Mouse (Mus musculus): Measurements from ENCODE around the gene Serpina1e. TPM values are rescaled to one million over a fixed set of nuclear protein-coding genes. Genes with fewer than 3 reads are reported as not detected.
A peak's percentile ranks its signal among the peaks of the same experiment; 100 is the strongest.

Gene Serpina1e
- polyA plus RNA-seq, 1 experiment from 2014 or later, result 25.6 TPM

DNA sequence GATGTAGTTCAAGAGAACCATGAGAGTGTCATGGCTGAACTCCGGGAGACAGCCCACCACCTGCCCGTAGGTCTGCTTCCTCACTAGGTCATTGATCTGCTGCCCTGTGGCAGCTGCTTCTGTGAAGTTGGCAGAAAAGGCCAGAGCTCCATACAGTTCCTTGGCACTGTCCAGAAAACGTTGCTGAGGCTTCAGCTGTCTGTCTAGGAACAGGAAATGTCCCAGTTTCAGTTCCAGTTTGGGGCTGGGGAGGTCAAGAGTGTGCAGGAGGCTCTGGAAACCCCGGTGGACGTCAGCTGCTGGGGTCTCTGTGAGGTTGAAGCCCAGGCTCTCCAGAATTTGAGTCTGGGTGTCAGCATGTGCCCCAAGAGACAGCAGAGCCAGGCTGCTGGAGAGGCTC, 27.1 kb upstream of the Serpina1e start:
- H3K27me3 ChIP-seq (replicated peaks), result no peaks in the 10 kb centered on the region
- ATAC-seq, result no peak
- H3K4me1 ChIP-seq (replicated peaks), result no peaks in the 10 kb centered on the region
- H3K27ac ChIP-seq, result no peak overlapping the region
- H3K4me2 ChIP-seq (replicated peaks), result no peak overlapping the region
- no peak overlapping the region for H3K4me3 ChIP-seq (replicated peaks)
- no peaks in the 10 kb centered on the region for H3K36me3 ChIP-seq
- no peaks in the 10 kb centered on the region for H3K9me3 ChIP-seq
- 63% methylated on average over 5 of the region's 5 CpGs for WGBS
- H3K9ac ChIP-seq, result no peak overlapping the region

DNA sequence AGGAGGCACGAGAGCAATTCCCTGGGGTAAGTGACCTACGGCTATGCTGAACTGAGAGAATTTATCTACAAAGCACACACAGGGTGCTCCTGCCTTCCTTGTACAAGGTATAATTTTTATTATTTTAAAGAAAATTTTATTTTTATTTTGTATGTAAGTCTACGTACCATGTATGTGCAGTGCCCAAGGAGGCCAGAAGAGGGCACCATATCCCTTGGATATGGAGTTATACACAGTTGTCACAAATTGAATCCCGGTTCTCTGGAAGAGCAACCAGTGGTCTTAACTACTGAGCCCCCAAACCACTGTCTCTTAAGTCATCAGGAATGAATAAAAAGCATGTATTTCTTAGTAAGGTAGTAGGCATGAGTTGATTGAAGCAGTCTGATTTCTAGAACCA, 26.2 kb upstream of the Serpina1e start:
- H3K9me3 ChIP-seq, result no peaks in the 10 kb centered on the region
- no peaks in the 10 kb centered on the region for H3K36me3 ChIP-seq
- H3K4me1 ChIP-seq (replicated peaks), result no peaks in the 10 kb centered on the region
- WGBS, result 57% methylated on average over 4 of the region's 4 CpGs
- H3K27ac ChIP-seq, result no peak overlapping the region
- no peak overlapping the region for H3K4me3 ChIP-seq (replicated peaks)
- no peaks in the 10 kb centered on the region for H3K27me3 ChIP-seq (replicated peaks)
- no peak overlapping the region for H3K9ac ChIP-seq
- ATAC-seq, result no peak
- H3K4me2 ChIP-seq (replicated peaks), result no peak overlapping the region

DNA sequence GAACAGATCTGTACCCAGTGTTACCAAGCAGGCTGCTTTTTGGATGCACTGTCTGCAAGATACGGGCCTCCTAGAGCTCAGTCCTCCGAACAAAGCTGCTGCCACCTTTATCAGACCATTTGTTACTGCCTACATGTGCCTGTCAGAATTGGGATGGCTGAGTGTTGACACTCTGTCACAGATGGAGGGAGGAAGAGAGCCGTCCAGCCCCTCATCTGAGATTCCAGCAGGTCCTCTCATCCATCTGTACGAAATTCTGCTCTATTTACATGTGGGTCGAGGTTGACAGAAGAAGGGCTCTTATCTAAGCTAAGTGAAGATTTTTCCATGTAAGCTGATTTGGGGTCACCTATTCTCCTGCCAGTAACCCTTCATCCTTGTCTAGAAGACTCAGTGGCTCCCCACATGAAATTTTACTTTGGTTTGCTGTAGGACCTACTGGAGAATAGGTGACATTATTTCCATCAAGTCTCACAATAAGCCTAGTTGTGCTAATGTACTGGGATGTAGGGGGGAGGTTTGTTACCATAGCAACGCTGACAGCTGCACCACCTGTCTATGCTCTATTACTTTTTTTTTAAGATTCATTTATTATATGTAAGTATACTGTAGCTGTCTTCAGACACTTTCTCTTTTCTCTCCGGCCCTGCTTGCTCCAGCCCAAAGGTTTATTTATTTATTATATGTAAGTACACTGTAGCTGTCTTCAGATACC, 23.0 kb upstream of the Serpina1e start:
- WGBS, result 61% methylated on average over 7 of the region's 7 CpGs

DNA sequence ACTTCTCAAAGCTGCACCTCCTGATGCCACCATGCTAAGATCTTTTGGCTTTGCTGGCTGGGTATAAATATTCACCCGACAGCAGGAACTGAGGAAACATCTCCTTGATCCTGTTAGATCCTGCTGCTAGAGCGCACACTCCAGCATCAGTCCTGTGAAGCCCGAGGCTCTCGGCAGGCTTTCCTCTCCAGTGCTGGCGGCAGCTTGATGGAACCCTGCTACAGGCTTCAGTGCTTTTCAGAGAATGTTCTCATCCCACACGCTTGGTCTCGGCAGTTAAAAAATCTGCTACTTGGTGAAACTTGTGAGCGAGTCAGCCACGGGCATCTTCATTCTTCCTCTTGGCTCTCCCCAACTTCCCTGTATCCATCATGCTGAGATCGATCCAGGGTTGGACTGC, 19.5 kb upstream of the Serpina1e start:
- Histone ChIP-seq H3K27ac (no peak overlapping the region), H3K27me3 (replicated peaks) (no peaks in the 10 kb centered on the region), H3K4me1 (replicated peaks) (no peaks in the 10 kb centered on the region), H3K9me3 (no peaks in the 10 kb centered on the region), H3K4me3 (replicated peaks) (no peak overlapping the region), H3K36me3 (no peaks in the 10 kb centered on the region), H3K4me2 (replicated peaks) (no peak overlapping the region), H3K9ac (no peak overlapping the region)
- ATAC-seq, result no peak
- 86% methylated on average over 10 of the region's 10 CpGs for WGBS

More for the DNA sequence above, 23.0 kb upstream of the Serpina1e start:
- H3K9me3 ChIP-seq, result no peaks in the 10 kb centered on the region
- H3K9ac ChIP-seq, result no peak overlapping the region
- no peaks in the 10 kb centered on the region for H3K27me3 ChIP-seq (replicated peaks)
- no peak overlapping the region for H3K4me2 ChIP-seq (replicated peaks)
- no peak for ATAC-seq
- no peaks in the 10 kb centered on the region for H3K4me1 ChIP-seq (replicated peaks)
- H3K4me3 ChIP-seq (replicated peaks), result no peak overlapping the region
- no peak overlapping the region for H3K27ac ChIP-seq
- H3K36me3 ChIP-seq, result no peaks in the 10 kb centered on the region

DNA sequence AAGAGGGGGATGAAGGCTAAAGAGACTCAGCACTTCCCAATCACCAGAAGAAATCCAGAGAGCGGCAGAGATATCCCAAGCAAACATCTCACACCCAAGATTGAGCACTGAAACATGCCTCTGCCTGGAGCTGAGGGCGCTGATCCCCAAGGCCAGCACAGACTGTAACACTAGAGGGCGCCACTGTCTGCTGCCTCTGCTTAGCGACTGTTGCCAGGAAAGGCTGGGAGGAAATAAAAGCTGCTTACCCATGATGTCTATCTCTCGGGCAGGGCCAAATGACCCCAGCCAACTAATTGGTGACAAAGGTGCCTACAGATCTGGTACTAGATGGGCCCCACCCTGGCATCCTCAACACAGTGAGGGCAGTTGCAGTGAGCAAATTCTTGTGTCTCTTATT, 19.1 kb upstream of the Serpina1e start:
- peak; percentile 34 for ATAC-seq
- 34% methylated on average over 5 of the region's 5 CpGs for WGBS

DNA sequence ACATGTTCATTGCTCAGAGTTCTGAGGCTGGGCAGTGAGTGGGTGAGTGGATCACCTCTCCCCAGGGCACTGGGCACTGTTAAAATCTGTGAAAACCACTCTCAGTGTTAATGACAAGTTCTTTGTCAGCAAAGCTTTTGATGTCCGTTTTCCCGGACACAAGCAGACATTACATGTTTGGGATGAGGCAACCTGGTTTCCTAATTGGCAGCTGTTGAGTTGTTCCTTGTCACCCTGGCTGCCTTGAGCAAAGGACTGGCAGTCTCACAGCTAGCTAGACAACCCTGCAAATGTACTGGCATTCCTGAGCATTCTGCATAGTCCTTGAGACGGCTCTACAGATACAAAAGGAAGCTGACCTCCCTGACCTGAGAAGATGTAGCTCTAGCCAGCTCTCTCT, 18.3 kb upstream of the Serpina1e start:
- Histone ChIP-seq H3K27ac (no peak overlapping the region), H3K4me2 (replicated peaks) (no peak overlapping the region), H3K4me3 (replicated peaks) (no peak overlapping the region), H3K4me1 (replicated peaks) (no peaks in the 10 kb centered on the region), H3K27me3 (replicated peaks) (no peaks in the 10 kb centered on the region), H3K9me3 (no peaks in the 10 kb centered on the region), H3K36me3 (no peaks in the 10 kb centered on the region), H3K9ac (no peak overlapping the region)
- no peak for ATAC-seq
- 71% methylated on average over 3 of the region's 3 CpGs for WGBS

More for the DNA sequence above, 19.1 kb upstream of the Serpina1e start:
- Histone ChIP-seq H3K27me3 (replicated peaks) (no peaks in the 10 kb centered on the region), H3K9me3 (no peaks in the 10 kb centered on the region), H3K4me3 (replicated peaks) (no peak overlapping the region), H3K9ac (no peak overlapping the region), H3K27ac (no peak overlapping the region), H3K36me3 (no peaks in the 10 kb centered on the region), H3K4me2 (replicated peaks) (no peak overlapping the region), H3K4me1 (replicated peaks) (no peaks in the 10 kb centered on the region)

DNA sequence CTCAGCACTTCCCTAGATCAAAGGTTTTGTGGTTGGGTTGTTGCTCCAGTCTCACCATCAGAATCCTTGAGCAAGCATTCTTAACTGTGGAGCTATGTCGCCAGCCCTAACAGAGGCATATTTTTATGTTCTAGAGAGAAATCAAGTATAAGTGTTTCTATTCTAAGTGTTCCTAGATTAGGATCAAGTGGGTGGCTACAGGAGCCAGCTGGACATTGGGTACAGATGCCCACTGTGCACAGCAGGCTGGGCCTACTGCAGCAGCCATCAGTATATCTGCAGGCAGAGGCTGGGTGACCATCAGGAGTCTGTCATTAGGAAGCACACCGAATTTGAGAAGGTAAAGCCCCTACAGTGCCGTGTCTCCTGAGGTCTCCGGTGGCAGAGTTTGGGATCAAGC, 12.3 kb upstream of the Serpina1e start:
- H3K9me3 ChIP-seq, result no peaks in the 10 kb centered on the region
- no peak overlapping the region for H3K4me2 ChIP-seq (replicated peaks)
- no peaks in the 10 kb centered on the region for H3K27me3 ChIP-seq (replicated peaks)

DNA sequence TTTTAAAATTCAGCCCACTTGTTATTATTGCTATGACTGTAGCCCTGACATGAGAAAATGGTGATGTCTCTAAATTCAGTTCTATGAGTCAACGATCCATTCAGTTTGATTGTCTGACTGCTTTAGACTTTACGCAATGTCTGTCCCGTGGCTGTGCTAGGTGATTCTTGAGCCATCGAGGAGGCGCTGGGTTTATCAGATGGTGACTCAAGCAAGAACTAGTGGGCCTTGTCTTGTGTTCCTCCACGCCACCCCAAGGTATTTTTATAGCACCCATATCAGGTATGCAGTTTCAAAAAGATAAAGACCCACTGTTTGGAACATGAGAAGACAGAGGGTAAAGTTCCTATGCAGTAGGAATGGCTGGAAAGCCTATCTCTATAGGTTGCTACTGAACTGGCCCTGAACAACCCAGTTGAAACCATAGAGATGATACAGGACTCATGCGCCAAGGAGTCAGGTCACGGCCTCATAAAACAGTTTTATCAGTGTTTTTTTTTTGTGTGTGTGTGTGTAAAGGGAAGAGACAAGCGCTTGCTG, 10.9 kb upstream of the Serpina1e start:
- ATAC-seq, result peak; percentile 94
- Histone ChIP-seq H3K9ac (no peak overlapping the region), H3K4me1 (replicated peaks) (no peaks in the 10 kb centered on the region), H3K4me3 (replicated peaks) (no peak overlapping the region), H3K27me3 (replicated peaks) (no peaks in the 10 kb centered on the region), H3K36me3 (no peaks in the 10 kb centered on the region), H3K4me2 (replicated peaks) (no peak overlapping the region), H3K27ac (peak overlapping the region; percentile 75), H3K9me3 (no peaks in the 10 kb centered on the region)
- 65% methylated on average over 9 of the region's 9 CpGs for WGBS

More for the DNA sequence above, 12.3 kb upstream of the Serpina1e start:
- Histone ChIP-seq H3K4me1 (replicated peaks) (no peaks in the 10 kb centered on the region), H3K4me3 (replicated peaks) (no peak overlapping the region), H3K27ac (no peak overlapping the region), H3K36me3 (no peaks in the 10 kb centered on the region), H3K9ac (no peak overlapping the region)
- 93% methylated on average over 4 of the region's 4 CpGs for whole genome bisulfite sequencing
- ATAC-seq, result no peak

DNA sequence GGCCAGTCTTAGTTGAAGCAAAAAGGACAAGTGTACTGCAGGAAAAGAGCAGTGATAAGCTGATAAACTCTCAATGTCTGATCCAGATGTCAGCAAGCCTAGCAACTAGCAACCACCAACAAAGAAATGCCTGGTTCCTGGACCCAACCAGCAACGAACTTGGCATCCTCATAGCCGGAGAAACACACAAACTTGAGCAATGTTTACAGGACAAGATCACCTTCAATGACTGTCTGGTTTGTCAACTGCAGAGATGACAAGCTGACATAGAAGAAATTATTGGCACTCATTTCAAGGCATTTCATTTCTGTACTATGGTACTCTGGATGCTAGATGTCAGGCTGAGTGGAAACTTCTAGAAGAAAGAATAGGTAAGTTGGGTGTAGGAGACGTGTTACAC, 8.0 kb upstream of the Serpina1e start:
- Histone ChIP-seq H3K4me3 (replicated peaks) (no peak overlapping the region), H3K27me3 (replicated peaks) (no peaks in the 10 kb centered on the region), H3K4me1 (replicated peaks) (no peaks in the 10 kb centered on the region), H3K36me3 (no peaks in the 10 kb centered on the region), H3K9me3 (no peaks in the 10 kb centered on the region), H3K9ac (no peak overlapping the region), H3K4me2 (replicated peaks) (no peak overlapping the region), H3K27ac (no peak overlapping the region)
- WGBS, result 72% methylated on average over 3 of the region's 3 CpGs
- no peak for ATAC-seq

DNA sequence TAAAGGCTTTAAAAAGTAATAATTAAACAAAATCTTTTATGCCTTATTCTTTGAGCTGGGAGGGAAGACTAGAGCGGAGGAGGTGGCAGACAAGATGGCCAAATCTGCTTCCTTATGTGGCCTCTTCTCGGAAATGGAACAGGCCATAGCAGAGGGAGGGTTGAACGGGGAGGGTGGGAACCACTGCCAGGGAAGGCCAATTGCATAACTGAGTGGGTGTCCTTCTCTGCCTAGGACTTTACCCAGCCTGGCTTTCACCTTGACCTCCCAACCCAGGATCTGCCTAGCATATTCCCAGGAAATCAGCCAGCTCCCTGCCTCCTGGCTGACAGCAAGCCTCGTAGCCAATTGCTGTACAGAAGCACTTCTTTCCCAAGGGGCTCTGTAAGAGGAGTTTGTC, 4.5 kb upstream of the Serpina1e start:
- no peak overlapping the region for H3K9ac ChIP-seq
- no peaks in the 10 kb centered on the region for H3K36me3 ChIP-seq
- H3K27me3 ChIP-seq (replicated peaks), result no peaks in the 10 kb centered on the region
- H3K4me3 ChIP-seq (replicated peaks), result no peak overlapping the region
- WGBS, result 82% methylated on average over 4 of the region's 4 CpGs
- no peaks in the 10 kb centered on the region for H3K4me1 ChIP-seq (replicated peaks)
- no peak overlapping the region for H3K27ac ChIP-seq
- no peaks in the 10 kb centered on the region for H3K9me3 ChIP-seq
- H3K4me2 ChIP-seq (replicated peaks), result no peak overlapping the region
- ATAC-seq, result no peak

DNA sequence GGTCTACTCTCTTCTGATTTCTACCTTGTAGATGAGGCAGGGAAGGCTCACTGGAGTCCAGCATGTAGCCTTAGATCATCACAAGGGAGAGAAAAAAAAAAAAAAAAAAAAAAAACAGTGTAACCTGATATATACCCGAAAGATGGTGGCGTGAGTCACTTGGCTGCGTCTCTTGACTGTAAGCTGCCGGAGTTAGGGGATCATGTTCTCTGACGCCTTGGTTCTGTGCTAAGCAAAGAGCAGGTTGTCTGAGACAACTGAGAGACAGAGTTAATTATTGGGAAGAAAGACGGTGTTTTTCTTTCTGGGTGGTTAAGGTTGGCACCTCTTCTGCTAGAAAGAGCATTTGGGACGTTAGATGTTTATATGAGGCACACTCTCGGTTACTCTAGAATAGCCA, 4.1 kb upstream of the Serpina1e start:
- H3K4me3 ChIP-seq (replicated peaks), result no peak overlapping the region
- no peak overlapping the region for H3K4me2 ChIP-seq (replicated peaks)
- H3K27me3 ChIP-seq (replicated peaks), result no peaks in the 10 kb centered on the region
- 79% methylated on average over 8 of the region's 8 CpGs for whole genome bisulfite sequencing
- H3K9ac ChIP-seq, result no peak overlapping the region
- no peak for ATAC-seq
- H3K4me1 ChIP-seq (replicated peaks), result no peaks in the 10 kb centered on the region
- no peaks in the 10 kb centered on the region for H3K9me3 ChIP-seq
- H3K36me3 ChIP-seq, result no peaks in the 10 kb centered on the region
- no peak overlapping the region for H3K27ac ChIP-seq

DNA sequence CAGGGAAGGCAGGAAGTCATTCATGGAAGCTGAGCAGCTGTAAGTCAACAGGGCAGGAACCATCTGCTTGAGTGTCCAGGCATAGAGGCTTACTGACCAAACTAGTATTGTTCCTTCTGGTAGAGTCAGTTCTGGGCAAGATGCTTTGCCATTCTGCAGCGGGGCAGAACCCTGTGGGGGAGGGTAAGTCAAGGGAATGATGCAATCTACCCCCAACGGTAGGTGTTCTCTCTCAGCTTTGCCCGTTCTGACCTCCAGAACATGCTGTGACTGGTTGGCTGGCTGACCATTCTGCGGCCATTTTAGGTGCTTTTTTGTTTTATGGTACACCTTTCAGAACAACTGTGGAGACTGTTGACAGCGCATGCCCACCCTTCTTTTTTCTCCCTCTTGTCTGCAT, 3.6 kb upstream of the Serpina1e start:
- Histone ChIP-seq H3K27ac (no peak overlapping the region), H3K4me1 (replicated peaks) (no peaks in the 10 kb centered on the region), H3K36me3 (no peaks in the 10 kb centered on the region), H3K27me3 (replicated peaks) (no peaks in the 10 kb centered on the region), H3K4me3 (replicated peaks) (no peak overlapping the region), H3K9me3 (no peaks in the 10 kb centered on the region), H3K9ac (no peak overlapping the region), H3K4me2 (replicated peaks) (no peak overlapping the region)
- ATAC-seq, result no peak
- 89% methylated on average over 5 of the region's 5 CpGs for WGBS

DNA sequence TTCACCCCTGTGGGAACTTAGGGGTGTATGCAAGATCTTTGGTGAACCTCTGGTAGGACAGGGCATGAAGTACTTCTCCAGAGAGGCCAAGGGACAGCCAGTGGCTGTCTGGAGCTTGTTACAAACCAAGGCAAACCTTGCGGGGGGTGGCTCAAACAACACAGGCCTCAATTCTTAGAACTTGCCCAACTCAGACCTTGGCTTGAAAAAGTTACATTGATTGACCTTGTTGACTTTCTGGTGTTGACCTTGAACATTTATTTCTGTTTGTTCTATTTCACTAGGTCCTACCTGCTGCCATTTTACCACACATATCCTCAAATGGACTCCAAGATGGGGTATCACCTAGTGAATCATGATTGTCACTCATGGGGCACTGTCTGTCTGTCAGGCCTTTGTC, 2.9 kb upstream of the Serpina1e start:
- H3K27me3 ChIP-seq (replicated peaks), result no peaks in the 10 kb centered on the region

More for the DNA sequence above, 2.9 kb upstream of the Serpina1e start:
- no peaks in the 10 kb centered on the region for H3K36me3 ChIP-seq
- H3K9me3 ChIP-seq, result no peaks in the 10 kb centered on the region
- H3K4me1 ChIP-seq (replicated peaks), result no peaks in the 10 kb centered on the region
- H3K4me3 ChIP-seq (replicated peaks), result no peak overlapping the region
- WGBS, result 96% methylated on average over 1 of the region's 1 CpGs
- no peak for ATAC-seq
- H3K9ac ChIP-seq, result no peak overlapping the region
- H3K4me2 ChIP-seq (replicated peaks), result no peak overlapping the region
- no peak overlapping the region for H3K27ac ChIP-seq

Data from intestine, embryonic 15.5 days (tissue).